Mouse (Mus musculus): ENCODE data around the gene Ube2r2. TPM values are rescaled to one million over a fixed set of nuclear protein-coding genes. Genes with fewer than 3 reads are reported as not detected.

Gene Ube2r2
- polyA plus RNA-seq, 1 experiment = 21.5 TPM

GRCm38 (mm10) chr4:41115793-41116192 is 19.8 kb upstream of the Ube2r2 start:
- 94% methylated on average over 15 of the region's 15 CpGs for WGBS
- no peak for DNase-seq (ENCODE audit: low read depth, low spot score)

DNA sequence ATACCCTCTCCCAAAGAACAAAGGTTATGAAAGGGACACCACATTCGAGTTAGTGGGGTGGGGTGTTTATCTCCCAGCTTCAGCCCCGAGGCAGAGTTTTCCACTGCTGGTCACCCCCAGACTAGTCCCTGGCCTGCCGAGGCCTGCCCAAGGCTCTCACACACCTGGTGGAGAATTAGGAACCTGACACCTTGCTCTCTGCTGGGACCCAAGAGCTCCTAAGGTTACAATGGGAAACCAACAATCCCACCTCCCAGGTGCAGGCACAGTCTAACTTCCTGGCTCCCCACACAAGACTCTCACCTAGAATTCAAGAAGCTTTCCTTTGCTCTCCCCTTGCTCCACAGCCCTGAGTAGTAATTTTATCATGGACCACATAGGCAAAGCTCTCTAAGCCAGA is 18.7 kb upstream of the Ube2r2 start:
- WGBS = 78% methylated on average over 3 of the region's 3 CpGs
- no peak for DNase-seq (ENCODE audit: low read depth, low spot score)

- 68% methylated on average over 11 of the region's 11 CpGs for WGBS
- DNase-seq (ENCODE audit: low read depth, low spot score) = no peak
Measured at GRCm38 (mm10) chr4:41118706-41119292, 16.7 kb upstream of the Ube2r2 start.

GRCm38 (mm10) chr4:41124180-41124951 is 11.2 kb upstream of the Ube2r2 start, which contains the start of gene Nol6:
Gene Nol6, minus strand, starts transcription at chr4:41124455.
- DNase-seq (ENCODE audit: low read depth, low spot score) = peak; percentile 98
- 1% methylated on average over 29 of the region's 29 CpGs for WGBS

DNA sequence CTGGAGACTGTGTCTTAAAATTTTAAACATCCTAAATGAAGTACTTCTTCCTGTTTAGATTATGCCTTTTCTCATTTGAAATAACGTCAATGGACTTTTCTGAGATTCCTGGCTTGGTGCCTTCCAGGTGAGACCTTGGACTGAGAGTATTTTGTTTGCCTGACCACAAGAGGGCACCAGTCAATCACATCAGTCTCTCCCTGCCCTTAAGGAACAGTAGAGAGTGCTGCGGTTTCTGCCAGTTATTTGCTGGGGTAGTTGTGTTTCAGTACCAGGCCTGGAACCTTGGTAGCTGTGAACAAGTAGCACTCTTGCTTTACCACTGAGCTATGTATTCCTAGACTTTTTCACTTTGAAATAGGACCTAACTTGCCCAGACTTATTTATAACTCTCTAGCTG is 6.1 kb upstream of the Ube2r2 start:
- no peak for DNase-seq (ENCODE audit: low read depth, low spot score)
- 3% methylated on average over 2 of the region's 2 CpGs for WGBS

DNA sequence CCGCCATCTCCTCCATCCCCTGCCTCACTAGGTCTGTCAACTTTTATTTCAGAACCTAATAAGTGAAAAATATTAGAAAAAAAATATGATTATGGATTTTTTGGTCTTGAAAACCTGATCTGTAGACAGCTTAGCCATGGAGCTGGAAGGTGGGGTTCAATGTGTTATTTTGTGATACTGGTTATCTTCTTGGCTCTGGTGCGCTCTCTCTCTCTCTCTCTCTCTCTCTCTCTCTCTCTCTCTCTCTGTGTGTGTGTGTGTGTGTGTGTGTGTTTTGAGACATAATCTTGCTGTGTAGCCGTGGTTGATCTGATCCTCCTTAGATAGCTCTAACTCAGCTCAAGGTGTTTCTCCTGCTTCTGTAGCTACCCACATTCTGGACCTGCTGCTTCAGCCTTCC is 5.7 kb upstream of the Ube2r2 start:
- WGBS = 86% methylated on average over 3 of the region's 3 CpGs

DNA sequence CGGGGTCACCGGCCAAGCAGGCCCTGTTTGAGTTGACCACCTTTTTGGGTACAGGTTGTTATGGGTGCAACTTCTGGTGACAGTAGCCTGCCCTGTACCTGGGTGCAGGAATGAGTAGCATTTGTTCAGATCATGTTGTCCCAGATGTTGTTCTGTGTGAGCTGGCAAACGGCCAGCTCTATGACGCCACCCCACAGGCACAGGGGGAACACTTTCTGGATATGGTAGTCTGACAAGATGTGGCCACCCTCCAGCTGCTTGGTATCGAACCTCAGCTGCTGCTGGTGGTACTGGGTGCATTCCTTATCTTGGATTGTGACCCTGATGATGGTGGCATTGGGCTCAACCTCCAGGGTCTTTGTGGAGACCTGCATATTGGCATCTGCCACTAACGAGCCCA is 3.1 kb upstream of the Ube2r2 start:
- 82% methylated on average over 6 of the region's 6 CpGs for WGBS
- DNase-seq (ENCODE audit: low read depth, low spot score) = no peak

More for the DNA sequence above, 5.7 kb upstream of the Ube2r2 start:
- DNase-seq (ENCODE audit: low read depth, low spot score) = no peak

DNA sequence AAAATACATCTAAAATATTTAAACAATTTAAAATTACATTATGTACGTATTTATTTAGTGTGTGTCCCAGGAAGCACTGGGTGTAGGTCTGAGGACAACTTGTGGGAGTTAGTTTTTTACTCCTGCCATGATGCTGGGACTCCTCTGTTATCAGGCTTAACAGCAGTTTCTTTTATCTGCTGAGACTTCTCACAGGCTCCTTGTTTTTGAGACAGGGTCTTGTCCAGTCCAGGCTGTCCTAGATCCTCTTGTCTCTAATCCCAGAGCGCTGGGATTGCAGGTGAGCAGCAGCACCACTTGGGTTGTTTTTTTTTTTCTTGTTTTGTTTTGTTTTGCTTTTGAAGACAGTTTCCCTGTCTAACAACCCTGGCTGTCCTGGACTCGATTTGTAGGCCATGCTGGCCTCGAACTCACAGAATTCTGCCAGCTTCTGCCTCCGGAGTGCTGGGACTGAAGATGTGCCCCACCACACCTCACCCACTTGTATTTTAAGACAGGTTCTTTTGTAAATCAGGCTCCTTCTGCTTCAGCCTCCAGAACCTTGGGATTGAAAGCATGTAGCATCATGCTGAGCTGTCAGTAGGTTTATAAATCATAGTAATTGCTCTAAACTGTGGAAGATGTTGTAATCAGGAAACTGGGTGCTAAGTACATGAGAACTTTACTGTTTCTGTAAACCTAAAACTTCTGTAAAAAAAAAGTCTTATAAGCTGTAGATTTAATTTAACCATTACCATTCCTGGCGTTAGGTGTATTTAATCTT is 1.8 kb upstream of the Ube2r2 start:
- WGBS = 69% methylated on average over 6 of the region's 6 CpGs
- DNase-seq (ENCODE audit: low read depth, low spot score) = no peak

DNA sequence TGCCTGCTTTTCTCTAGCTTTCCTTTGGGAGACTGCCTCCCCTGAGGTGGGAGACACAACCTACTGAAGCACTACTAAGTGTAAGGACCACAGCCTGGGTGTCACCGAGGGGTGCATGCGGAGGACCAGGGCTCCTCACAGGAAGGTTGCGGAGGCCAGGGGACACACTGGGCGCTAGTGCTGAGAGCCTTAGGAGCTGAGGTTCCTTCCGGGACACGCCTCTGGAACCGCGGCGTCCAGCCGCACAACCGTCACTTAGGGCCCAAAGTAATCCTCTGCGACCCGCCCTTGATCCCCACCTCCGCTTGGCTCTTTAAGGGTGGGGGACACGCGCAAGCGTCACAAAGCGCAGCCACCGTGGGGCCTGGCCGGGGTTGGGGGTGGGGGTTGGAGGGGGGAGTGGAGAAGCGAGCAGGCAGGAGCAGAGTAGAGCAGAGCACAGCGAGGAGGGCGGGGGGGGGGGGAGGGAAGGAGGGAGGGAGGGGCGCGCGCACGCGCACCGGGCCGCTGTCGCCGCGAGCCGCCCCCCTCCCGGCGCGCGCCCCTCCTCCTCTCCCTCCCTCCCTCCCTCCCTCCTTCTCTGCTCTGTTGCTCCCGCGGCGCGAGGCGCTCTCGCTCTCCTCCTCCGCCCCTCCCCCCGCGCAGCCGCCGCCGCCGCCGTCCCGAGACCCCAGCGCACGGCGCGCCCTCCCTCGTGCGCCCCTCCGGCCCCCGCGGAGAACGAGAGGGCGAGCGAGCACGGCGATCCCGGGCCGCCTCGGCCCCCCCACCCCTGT is 420 bp upstream of the Ube2r2 start:
- WGBS = 1% methylated on average over 30 of the region's 70 CpGs
- no peak for DNase-seq (ENCODE audit: low read depth, low spot score)

DNA sequence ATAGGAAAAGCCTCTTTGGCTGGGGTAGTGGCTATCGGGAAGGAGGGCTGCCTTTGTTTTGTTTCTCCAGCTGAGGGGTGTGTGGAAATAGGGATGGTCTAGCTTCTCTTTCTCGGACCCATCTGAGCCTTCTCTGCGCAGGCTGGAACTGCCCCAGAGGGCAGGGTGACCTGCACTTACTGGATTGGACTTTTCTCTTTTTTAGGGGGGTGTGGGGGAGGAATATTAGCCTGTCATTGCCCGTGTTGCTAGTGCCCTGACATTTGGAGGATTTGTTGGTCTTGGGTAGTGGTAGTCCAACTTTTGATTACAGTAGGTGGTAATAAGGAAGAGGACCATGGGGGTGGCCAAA is 887 bp downstream of the Ube2r2 start:
- 0% methylated on average over 4 of the region's 4 CpGs for WGBS
- DNase-seq (ENCODE audit: low read depth, low spot score) = no peak

- under 1% methylated on average over 8 of the region's 8 CpGs for WGBS
- no peak for DNase-seq (ENCODE audit: low read depth, low spot score)
Measured at GRCm38 (mm10) chr4:41136811-41137210, 1.3 kb downstream of the Ube2r2 start.

DNA sequence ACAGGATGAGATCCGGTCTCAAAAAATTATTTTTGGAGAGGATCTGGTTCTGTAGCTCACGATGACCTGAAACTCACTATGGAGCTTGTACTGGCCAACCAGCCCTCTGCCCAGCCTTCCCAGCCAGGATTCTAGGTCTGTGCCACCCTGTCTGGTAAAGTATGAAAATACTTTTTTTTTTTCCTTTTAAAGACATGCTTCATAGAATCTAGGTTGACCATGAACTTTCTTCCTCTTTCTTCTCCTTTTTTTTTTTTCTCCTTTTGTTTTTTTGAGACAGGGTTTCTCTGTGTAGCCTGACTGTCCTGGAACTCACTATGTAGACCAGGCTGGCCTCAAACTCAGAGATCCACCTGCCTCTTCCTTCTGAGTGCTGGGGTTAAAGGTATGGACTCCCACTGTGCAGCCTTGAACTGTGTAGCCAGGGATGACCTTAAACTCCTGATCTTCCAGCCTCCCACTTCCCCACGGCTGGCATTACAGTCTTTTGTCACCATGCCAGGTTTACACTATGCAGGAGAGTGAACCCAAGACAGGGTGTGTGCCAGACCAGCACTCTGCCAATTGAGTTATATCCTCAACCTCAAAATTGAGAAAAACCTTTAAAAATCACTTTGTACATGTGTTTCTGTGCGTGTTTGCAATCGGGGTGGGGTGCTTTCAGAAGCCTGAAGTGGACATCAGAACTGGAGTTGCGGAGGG is 4.8 kb downstream of the Ube2r2 start:
- WGBS = 76% methylated on average over 6 of the region's 6 CpGs
- no peak for DNase-seq (ENCODE audit: low read depth, low spot score)

DNA sequence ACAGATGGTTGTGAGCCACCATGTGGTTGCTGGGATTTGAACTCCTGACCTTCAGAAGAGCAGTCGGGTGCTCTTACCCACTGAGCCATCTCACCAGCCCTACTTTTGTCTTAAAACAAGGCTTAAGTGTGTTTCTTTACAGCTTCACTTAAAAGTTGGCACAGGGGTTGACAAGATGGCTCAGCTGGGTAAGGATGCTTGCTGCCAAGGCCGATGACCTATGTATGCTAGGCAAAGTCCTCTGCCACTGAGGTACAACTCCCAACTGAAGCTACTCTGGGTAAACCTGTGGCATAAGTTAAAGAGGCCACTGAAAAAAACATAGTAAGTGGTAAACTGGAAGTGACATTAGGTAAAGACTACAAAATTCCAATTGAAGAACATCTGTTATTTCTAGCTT is 7.1 kb downstream of the Ube2r2 start:
- 59% methylated on average over 2 of the region's 2 CpGs for WGBS
- no peak for DNase-seq (ENCODE audit: low read depth, low spot score)

- DNase-seq (ENCODE audit: low read depth, low spot score) = no peak
- 75% methylated on average over 3 of the region's 3 CpGs for WGBS
Measured at GRCm38 (mm10) chr4:41149891-41150290, 14.3 kb downstream of the Ube2r2 start.

DNA sequence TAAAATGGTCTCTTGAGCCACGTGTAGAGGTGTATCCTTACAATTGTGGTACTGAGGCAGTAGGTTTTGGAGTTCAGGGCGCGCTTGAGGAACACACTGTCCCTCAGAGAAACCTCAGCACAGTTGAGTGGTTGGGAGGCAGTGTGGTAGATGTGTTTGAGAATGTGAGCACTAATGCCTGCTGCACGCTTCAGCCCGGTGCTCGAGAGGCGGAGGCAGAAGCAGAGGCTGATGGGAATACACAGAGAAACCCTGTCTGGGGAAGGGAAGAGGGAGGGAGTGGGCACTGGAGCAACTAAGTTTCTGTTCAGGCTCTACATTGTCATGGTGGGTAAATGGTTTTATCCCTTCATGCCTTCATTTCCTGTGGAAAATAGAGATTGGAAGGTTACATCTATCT is 15.6 kb downstream of the Ube2r2 start:
- 89% methylated on average over 7 of the region's 7 CpGs for WGBS
- no peak for DNase-seq (ENCODE audit: low read depth, low spot score)

DNA sequence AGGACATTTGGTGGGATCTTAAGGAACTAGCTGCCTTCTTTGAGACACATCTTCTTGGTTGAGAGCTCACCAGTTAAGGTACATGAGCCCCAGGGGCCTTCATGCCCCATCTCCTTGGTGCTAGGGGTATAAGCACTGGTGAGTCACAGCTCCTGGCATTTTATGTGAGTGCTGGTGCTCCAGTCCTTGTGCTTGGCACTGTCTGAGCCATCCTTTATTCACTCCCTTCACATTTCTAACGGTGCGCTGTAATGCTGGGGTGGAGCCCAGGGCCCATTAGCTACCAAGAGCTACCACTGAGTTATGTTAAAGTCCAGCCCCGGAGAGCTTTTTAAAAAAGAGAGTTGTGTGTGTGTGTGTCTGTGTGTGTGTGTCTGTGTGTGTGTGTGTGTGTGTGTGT is 17.6 kb downstream of the Ube2r2 start:
- WGBS = 56% methylated on average over 3 of the region's 3 CpGs
- no peak for DNase-seq (ENCODE audit: low read depth, low spot score)

GRCm38 (mm10) chr4:41156961-41157360 is 21.4 kb downstream of the Ube2r2 start:
- no peak for DNase-seq (ENCODE audit: low read depth, low spot score)
- WGBS = 32% methylated on average over 9 of the region's 9 CpGs

DNA sequence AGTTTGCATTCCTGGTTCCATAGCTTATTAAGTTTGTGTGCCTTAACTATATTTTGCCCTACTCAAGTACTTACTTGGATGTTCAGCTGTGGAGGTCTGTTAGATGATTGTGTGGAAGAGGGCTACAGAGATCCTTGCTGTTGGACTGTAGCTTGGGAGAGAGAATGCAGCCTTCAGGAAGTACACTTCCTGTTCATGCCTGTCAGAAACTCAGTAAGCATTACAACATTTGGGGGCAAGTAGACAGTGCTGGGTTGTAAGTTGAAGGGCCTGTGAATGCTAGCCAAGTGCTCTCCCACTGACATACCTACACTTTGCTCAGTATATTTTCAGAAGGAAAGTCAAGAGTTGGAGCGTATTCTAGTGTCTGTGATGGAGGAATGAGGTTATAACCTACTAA is 22.7 kb downstream of the Ube2r2 start:
- WGBS = 96% methylated on average over 1 of the region's 1 CpGs
- DNase-seq (ENCODE audit: low read depth, low spot score) = no peak

DNA sequence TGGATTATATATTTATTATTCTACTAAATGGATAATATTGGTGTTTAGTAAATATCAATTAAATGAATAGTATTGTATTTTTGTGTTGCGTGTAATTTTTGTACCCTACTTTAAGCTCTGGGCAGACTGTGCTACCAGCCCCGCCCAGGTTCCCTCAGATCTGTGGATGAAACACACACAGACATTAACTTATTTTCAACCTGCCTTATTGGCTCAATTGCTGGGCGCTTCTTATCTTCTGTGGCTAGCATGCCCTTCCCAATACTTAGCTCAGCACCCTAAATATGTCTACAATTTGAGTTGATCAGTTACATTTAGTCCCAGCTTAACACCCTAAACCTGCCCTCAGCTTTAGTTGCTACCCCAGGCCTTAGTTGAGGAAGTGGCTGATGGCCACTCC is 25.7 kb downstream of the Ube2r2 start:
- DNase-seq (ENCODE audit: low read depth, low spot score) = no peak
- WGBS = 89% methylated on average over 3 of the region's 3 CpGs

GRCm38 (mm10) chr4:41164974-41165373 is 29.4 kb downstream of the Ube2r2 start:
- DNase-seq (ENCODE audit: low read depth, low spot score) = no peak
- WGBS = 30% methylated on average over 2 of the region's 2 CpGs

All from large intestine, adult 2 months (tissue).